Mouse (Mus musculus) intestine, postnatal 0 days (tissue): ENCODE measurements around the gene Flvcr1. TPM values are rescaled to one million over a fixed set of nuclear protein-coding genes. Genes with fewer than 3 reads are reported as not detected.

Experiments
- ATAC-seq: fragments of 200-750 bp; cut with Nextera tagmentation; 2 replicates; pipeline ENCODE4 v1.8.0; 2017; ENCODE audit warnings: mild to moderate bottlenecking, moderate TSS enrichment, moderate library complexity
- H3K27ac ChIP-seq: fragments of 300-500 bp; sonication (generic); 2 replicates; pipeline ENCODE4 v1.5.1; 2014; ENCODE audit warnings: mild to moderate bottlenecking, low read depth, low read length, moderate library complexity
- H3K27me3 ChIP-seq: fragments of 300-500 bp; sonication (generic); replicated peaks from 2 replicates; pipeline ENCODE4 v1.6.1; 2014; ENCODE audit warnings: low read length, mixed read lengths; ENCODE audit not compliant: control insufficient read depth, insufficient read depth
- H3K36me3 ChIP-seq: fragments of 300-500 bp; sonication (generic); 2 replicates; pipeline ENCODE4 v1.6.1; 2014; ENCODE audit warnings: mild to moderate bottlenecking, moderate library complexity; ENCODE audit not compliant: control insufficient read depth, insufficient read depth
- H3K4me1 ChIP-seq: fragments of 300-500 bp; sonication (generic); replicated peaks from 2 replicates; pipeline ENCODE4 v1.6.1; 2014; ENCODE audit warnings: antibody characterized with exemption, low read length, mixed read lengths; ENCODE audit not compliant: control insufficient read depth, insufficient read depth
- H3K4me2 ChIP-seq: fragments of 300-500 bp; sonication (generic); replicated peaks from 2 replicates; pipeline ENCODE4 v1.6.1; 2014; ENCODE audit warnings: low read depth, mild to moderate bottlenecking, moderate library complexity
- H3K4me3 ChIP-seq: fragments of 300-500 bp; sonication (generic); 2 replicates; pipeline ENCODE4 v1.5.1; 2014; ENCODE audit warnings: low read depth, low read length
- H3K9ac ChIP-seq: fragments of 300-500 bp; sonication (generic); 2 replicates; pipeline ENCODE4 v1.6.1; 2014; ENCODE audit warnings: mild to moderate bottlenecking, low read depth, low read length
- H3K9me3 ChIP-seq: fragments of 300-500 bp; sonication (generic); 2 replicates; pipeline ENCODE4 v1.6.1; 2016; ENCODE audit warnings: mixed run types; ENCODE audit not compliant: control insufficient read depth
- CTCF ChIP-seq: sonication (generic); IDR thresholded peaks from 2 replicates; pipeline ENCODE4 v1.5.1; 2016; ENCODE audit warnings: low read depth, mild to moderate bottlenecking, control low read depth, antibody characterized with exemption, moderate library complexity
- WGBS: fragments of 180-500 bp; shearing (Covaris S2); extraction: QIAGEN DNeasy Blood & Tissue Kit; methylation state at CpG from one replicate; pipeline ENCODE4 v1.1.7; 2014; 5-methylcytosine and 5-hydroxymethylcytosine counted together
- polyA plus RNA-seq: library from polyadenylated mRNA; unstranded; fragments of >200 nt; fragmentation: Nextera tagmentation; extraction: Ambion mirVana; gene quantifications from 2 replicates; pipeline ENCODE4 v1.2.1, GENCODE M21; 2015

Gene Flvcr1
- polyA plus RNA-seq, 1 experiment from 2014 or later = 57.4 TPM

GRCm38 (mm10) chr1:191062781-191063485, 37.0 kb upstream of the Flvcr1 start, which contains the start of the genes Tatdn3 and Nsl1:
TSS of gene Tatdn3 (minus strand) at chr1:191062932.
TSS of gene Nsl1 (plus strand) at chr1:191063012.
- WGBS = under 1% methylated on average over 56 of the region's 56 CpGs
- peak; percentile 61 for TF ChIP-seq CTCF
- peak within 1 kb of the TSS; percentile 87 for H3K4me2 ChIP-seq
- H3K4me3 ChIP-seq = peak within 1 kb of the TSS; percentile 84
- H3K27ac ChIP-seq = peak within 1 kb of the TSS; percentile 22; the same call in 1 of the 2 replicates
- no peaks in the 10 kb centered on the region for H3K9me3 ChIP-seq
- H3K36me3 ChIP-seq = 0 out of 2 replicates have a peak, but pooled peaks cover 8% of the 10 kb centered on the region
- peak within 1 kb of the TSS; percentile 80 for H3K9ac ChIP-seq
- ATAC-seq = peak; percentile 86
- peaks cover 6% of the 10 kb centered on the region; the same call in 1 of the 2 replicates for H3K4me1 ChIP-seq
- no peaks in the 10 kb centered on the region for H3K27me3 ChIP-seq

DNA sequence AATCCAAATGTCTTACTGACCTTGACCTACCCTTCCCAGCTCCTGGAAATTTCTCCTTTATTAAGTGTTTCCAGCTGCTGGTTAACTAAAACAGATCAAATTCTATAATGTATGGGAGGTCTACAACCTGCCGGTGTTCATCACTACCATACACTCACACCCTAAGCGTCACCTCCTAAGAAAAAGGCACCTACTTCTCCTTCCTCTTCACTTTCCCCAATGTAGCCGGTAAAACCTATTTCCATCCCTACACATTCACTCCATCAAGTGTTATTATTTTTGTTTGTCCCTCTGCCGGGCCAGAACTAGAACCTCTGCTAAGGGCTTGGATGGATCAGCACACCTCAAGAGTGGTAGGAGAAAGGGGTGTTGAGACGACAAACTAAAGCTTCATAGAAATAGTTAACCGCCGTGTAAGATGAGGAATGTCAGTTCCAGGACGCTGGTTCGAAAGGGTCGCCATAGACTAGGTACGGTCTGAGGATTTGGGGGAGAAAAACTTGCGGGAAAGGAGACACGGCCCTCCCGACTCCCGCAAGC, 36.4 kb upstream of the Flvcr1 start:
- peaks cover 6% of the 10 kb centered on the region; the same call in 1 of the 2 replicates for H3K4me1 ChIP-seq
- no peaks in the 10 kb centered on the region for H3K9me3 ChIP-seq
- peak; percentile 19; the same call in 1 of the 2 replicates for ATAC-seq
- no peak for TF ChIP-seq CTCF
- H3K4me2 ChIP-seq = peak overlapping the region; percentile 87
- WGBS = 4% methylated on average over 15 of the region's 15 CpGs
- H3K27ac ChIP-seq = peak overlapping the region; percentile 22; the same call in 1 of the 2 replicates
- H3K9ac ChIP-seq = peak overlapping the region; percentile 80
- 0 out of 2 replicates have a peak, but pooled peaks cover 9% of the 10 kb centered on the region for H3K36me3 ChIP-seq
- no peaks in the 10 kb centered on the region for H3K27me3 ChIP-seq
- H3K4me3 ChIP-seq = peak overlapping the region; percentile 84

- H3K9me3 ChIP-seq = no peaks in the 10 kb centered on the region
- TF ChIP-seq CTCF = peak; percentile 60
- H3K27ac ChIP-seq = no peak overlapping the region
- H3K9ac ChIP-seq = no peak overlapping the region
- no peak overlapping the region for H3K4me3 ChIP-seq
- 0 out of 2 replicates have a peak, but pooled peaks cover 12% of the 10 kb centered on the region for H3K36me3 ChIP-seq
- H3K27me3 ChIP-seq = no peaks in the 10 kb centered on the region
- 61% methylated on average over 3 of the region's 3 CpGs for WGBS
- no peak for ATAC-seq
- peaks cover 6% of the 10 kb centered on the region; the same call in 1 of the 2 replicates for H3K4me1 ChIP-seq
- H3K4me2 ChIP-seq = no peak overlapping the region
These were observed 31.5 kb upstream of the Flvcr1 start for GRCm38 (mm10) chr1:191057461-191057860.

- Histone ChIP-seq H3K4me2 (no peak overlapping the region), H3K36me3 (0 out of 2 replicates have a peak, but pooled peaks cover 12% of the 10 kb centered on the region), H3K9ac (no peak overlapping the region), H3K9me3 (no peaks in the 10 kb centered on the region), H3K4me3 (no peak overlapping the region), H3K27ac (0 out of 2 replicates have a peak overlapping the region, but pooled peaks have one; percentile 15), H3K27me3 (no peaks in the 10 kb centered on the region), H3K4me1 (no peaks in the 10 kb centered on the region)
- WGBS = 61% methylated on average over 2 of the region's 2 CpGs
- peak; percentile 46 for TF ChIP-seq CTCF
- peak; percentile 44 for ATAC-seq
These were observed 29.5 kb upstream of the Flvcr1 start for GRCm38 (mm10) chr1:191055533-191055873.

DNA sequence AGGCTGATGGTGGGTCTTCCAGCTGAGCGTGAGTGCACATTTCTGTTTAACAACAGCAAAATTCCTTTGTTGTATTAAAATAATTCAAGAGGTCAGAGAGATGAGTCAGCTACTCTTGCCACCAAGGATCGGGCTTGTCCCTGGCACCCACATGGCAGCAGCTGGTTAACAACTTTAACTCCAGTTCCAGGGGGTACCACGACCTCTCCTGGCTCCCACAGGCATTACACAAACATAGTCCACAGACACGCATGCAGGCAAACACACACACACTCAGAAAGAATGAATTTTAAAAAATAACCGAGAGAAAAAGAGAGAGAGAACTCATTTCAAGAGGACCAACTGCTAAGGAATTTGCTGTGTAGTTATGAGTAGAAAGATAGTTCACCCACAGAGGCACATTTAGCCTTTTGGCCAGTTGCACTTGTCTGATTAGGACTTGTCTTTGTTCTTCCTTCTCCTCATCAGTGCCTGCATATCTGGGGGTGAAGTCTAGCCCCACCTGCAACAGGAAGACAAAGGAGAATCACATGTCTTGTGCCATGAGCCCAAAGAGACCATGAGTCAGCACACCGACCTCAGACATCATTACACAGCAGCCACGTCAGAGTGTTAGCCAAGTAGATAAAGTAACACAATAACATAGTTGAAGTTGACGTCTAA, 29.0 kb upstream of the Flvcr1 start:
- H3K9ac ChIP-seq = no peak overlapping the region
- no peaks in the 10 kb centered on the region for H3K4me1 ChIP-seq
- ATAC-seq = peak; percentile 88
- no peaks in the 10 kb centered on the region for H3K27me3 ChIP-seq
- H3K27ac ChIP-seq = 0 out of 2 replicates have a peak overlapping the region, but pooled peaks have one; percentile 15
- H3K4me2 ChIP-seq = no peak overlapping the region
- peak; percentile 58 for TF ChIP-seq CTCF
- H3K9me3 ChIP-seq = no peaks in the 10 kb centered on the region
- 0 out of 2 replicates have a peak, but pooled peaks cover 12% of the 10 kb centered on the region for H3K36me3 ChIP-seq
- WGBS = 58% methylated on average over 8 of the region's 8 CpGs
- no peak overlapping the region for H3K4me3 ChIP-seq

DNA sequence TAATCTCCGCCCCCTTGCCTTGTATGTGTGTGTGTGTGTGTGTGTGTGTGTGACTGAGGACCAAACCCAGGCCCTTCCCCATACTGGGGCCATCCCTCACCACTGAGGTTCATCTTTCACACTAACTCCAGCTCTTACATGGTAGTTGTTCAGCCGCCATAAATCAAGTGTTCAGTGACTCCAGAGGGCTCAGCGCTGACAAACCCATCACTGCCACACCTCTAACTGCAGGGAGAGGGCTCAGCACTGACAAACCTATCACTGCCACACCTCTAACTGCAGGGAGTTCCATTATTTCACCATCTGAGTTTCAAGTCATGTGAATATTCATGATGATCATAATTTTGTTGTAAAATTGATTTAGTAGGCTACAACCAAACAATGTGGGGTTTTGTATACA, 27.6 kb upstream of the Flvcr1 start:
- Histone ChIP-seq H3K36me3 (0 out of 2 replicates have a peak, but pooled peaks cover 8% of the 10 kb centered on the region), H3K9me3 (no peaks in the 10 kb centered on the region), H3K4me1 (no peaks in the 10 kb centered on the region), H3K9ac (no peak overlapping the region), H3K27me3 (no peaks in the 10 kb centered on the region), H3K4me2 (no peak overlapping the region), H3K27ac (no peak overlapping the region), H3K4me3 (no peak overlapping the region)
- no peak for TF ChIP-seq CTCF
- 71% methylated on average over 3 of the region's 3 CpGs for WGBS
- 0 out of 2 replicates have a peak, but pooled peaks have one; percentile 17 for ATAC-seq
